Mouse (Mus musculus): Measurements from ENCODE around the gene Moap1. TPM values are rescaled to one million over a fixed set of nuclear protein-coding genes. Genes with fewer than 3 reads are reported as not detected.
A peak's percentile ranks its signal among the peaks of the same experiment; 100 is the strongest.

Gene Moap1
- total RNA-seq, 2 experiments from 2014 or later = 31.0 TPM

DNA sequence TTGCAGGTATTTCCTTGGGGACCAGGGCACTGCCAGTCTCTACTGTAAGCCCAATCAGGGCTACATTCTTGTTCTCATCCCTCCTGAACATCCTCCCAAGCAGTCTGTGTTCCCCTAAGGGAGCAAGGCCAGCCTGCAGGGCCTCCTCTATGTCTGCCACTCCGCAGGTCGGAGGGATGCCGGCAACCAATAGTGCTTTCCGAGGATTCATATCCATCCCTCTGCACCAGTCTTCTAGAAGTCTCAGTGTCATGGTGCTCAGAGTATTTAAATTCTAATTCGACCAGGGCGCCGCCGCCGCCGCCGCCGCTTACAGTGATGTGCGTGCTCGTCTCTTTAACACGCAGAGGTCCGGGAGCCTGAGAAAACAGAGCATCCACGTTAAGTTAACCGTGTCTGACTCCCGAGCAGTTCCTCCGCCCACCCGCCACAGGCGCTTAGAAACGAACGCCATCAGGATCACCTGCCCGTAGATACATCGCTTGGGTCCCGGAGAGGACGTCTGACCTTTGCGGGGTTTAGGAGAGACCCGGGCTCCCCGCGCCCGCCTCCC is 349 bp downstream of the Moap1 start:
- no peak for DNase-seq (ENCODE audit: low spot score in 2 of 2)

DNA sequence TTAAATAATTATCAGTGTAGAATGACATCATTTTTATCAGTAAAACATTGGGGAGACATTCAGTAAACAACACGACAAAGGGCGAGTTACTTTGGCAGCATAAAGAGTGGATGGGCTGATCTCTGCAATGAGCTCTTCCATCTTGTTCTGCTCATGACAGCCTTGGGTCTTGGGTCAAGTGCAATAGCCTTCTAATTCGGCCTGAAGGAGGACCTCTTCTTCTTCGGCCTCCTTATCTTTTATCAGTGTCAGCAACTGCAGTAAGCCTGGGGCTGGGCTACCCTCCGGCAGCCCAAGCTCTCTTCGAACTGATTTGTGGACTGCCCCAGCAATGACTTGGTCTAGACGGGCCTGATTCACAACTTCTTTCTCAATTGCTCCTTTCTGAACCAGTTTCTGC is 1.4 kb downstream of the Moap1 start:
- no peak for DNase-seq (ENCODE audit: low spot score in 2 of 2)

DNA sequence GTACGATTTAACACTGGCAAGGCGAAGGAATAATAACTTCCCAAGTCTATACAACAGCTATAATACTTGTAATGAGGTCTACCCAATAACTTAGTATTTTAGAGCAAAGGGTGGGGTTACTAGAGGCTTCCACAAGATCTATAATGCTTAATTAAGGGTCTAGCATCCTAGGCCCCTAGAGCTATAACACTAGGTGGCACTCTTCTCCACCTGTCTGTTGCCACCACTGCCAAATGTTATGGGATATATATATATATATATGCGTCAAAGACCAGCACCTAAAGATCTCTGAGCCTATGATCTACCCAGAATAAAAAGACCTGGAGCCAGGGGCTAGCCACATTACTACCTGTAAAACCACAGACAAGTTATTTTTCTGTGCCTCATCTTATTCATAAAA is 3.2 kb downstream of the Moap1 start:
- DNase-seq (ENCODE audit: low spot score in 2 of 2) = no peak

DNA sequence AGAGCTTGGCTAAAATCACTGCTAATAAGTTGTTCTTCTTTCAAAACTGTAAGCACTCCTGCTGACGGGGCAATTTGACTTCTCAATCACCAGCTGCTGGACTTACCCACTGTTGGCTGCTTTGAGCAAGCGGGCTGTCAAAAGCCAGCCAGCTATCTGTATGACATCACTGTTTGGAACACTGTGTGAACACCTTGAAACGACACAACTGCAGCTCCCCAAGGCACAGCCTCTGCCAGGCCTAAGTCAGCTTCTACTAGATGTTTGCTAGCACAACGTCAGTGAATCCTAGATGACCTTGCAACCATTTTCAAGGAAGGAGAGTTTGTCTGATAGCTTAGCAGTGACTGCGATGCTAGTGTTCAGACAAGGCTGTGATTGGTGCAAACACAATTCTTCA is 4.4 kb downstream of the Moap1 start:
- DNase-seq (ENCODE audit: low spot score in 2 of 2) = no peak

DNA sequence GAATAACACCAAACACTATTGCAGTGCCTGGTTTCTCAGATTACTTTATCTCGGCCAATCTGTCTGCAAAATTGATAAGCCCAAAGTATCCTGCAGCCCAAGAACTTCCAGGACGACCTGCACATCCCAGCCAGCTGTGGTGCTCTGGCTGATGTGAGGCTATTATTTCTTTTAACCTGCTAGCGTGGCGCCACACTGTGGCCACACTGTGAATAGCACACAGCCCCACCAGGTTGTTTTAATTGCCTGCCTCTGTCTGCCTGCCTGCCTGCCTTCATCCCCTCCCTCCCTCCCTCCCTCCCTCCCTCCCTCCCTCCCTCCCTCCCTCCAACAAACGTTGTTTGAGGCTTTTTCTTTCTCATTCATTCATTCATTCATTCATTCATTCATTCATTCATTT is 10.1 kb downstream of the Moap1 start:
- DNase-seq (ENCODE audit: low spot score in 2 of 2) = no peak

DNA sequence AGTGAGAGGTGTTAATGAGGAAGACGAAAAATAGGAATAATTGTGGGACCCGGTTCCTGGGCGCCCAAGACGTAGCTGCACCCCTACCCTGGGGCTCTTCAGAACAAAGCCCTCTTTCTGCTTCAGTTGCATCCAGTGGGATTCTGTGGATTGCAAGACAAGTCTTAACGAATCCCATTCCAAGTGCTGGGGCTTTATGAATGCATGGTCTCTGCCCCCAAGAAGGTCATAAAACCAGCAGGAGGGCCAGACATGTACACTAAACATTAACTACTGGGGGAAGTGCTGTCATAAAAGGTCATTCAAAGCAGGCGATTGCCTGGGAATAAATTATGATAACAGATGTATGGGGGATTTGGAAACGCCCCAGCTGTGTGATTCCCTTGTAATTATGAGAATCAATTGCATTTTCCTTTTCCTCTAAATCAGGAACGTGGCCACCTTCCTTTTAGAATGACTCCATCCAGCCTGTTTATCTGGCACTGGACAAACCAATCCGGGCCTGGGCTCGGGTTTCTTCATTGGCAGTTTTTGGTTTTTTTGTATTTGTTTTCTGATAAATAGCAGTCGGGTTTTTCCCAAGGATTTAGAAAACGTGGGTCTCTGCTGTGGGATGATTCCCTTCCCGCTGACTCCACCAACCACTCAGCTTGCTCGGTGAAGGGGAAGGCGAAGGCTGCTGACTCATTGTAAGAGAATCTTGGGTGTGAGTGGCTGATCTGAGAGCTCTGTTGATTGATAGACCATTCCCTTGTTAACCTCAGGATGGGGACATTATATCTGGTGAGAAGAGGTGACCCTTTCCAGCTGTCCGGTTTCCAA is 12.5 kb downstream of the Moap1 start:
- DNase-seq (ENCODE audit: low spot score in 2 of 2) = peak in 1 of 2 experiments; percentile 54

DNA sequence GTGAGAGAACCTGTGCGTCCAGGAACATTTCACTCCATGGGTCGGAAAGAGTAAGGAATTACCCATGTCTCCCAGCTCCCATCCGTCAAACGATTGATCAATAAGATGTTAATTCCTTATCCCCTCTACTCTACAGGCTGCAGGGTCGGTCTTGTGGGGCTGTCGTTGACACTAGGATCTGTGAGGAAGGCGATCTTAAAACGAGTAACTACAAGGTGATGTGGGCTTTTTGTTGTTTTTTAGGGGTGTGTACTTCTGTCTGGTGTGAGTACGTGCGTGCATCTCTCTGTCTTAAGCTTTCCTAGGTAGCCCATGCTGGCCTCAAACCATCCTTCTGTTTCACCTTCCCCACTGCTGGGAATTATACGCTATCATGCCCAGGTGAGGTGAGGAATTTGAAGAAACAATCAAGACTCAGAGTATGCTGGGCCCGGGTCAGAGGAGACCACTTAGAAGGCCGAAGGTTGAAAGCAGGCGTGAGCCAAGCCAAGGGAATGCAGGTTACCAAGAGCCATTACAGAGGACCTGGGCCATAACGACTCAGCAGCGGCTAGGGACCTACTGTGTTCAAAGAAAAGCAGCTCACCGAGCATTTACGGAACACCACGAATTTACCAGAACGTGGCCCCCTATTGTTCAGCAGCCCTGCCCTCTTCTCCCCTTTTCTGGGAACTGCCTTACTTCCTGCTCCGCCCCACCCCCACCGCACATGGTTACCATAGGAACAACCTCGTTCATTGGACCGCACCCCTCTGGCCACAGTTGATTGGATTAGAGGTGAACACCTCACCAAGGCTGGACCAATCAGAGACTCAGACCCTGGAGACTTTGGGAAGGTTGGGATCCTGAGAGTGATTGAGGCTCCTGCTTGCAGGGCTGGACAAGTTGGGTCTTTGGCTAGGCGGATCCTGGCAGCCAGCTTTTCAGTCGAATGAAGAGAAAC is 13.3 kb downstream of the Moap1 start:
- DNase-seq (ENCODE audit: low spot score in 2 of 2) = peak; percentile 73 to 88

DNA sequence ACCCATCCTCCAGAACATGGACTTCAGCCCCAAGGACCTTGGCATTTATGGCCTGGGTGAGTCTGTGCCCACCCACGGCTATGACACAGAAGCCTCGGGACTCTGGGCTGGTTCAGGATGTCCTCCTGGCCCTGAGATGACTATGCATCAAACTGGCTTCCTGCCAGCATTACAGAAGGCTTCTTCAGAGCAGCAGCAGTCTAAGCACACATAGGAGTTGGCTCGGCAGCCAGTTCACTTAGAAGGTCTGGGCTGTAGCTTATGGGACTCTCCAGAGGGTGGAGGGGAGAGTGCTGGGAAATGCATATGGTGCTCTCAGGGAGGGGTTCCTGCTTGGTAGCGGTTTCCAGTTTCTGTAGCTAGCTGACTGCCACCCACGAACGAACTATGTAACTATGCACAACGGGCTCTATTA is 17.7 kb downstream of the Moap1 start:
- peak in 1 of 2 experiments; percentile 48 for DNase-seq (ENCODE audit: low spot score in 2 of 2)

- no peak for DNase-seq (ENCODE audit: low spot score in 2 of 2)
Measured at GRCm38 (mm10) chr12:102725146-102725545, 18.3 kb downstream of the Moap1 start.

DNA sequence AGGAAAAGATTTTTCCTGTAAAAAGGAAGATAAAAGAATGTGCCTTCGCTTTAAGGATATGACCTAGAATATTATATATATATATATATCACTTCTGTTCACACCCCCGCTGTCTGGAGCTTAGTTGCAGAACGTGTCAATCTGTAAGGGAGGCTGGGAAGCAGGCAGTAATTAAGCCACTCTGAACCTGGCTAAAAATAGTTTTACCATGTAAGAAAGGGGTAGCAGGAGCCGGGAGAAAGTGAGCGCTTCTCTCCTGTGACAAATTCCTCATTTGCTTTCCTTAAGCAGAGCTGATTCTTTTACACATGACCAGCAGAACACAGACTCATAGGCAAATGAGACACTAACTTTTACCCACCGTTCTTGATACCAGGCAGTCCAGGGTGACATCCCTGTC is 19.6 kb downstream of the Moap1 start:
- DNase-seq (ENCODE audit: low spot score in 2 of 2) = no peak

DNA sequence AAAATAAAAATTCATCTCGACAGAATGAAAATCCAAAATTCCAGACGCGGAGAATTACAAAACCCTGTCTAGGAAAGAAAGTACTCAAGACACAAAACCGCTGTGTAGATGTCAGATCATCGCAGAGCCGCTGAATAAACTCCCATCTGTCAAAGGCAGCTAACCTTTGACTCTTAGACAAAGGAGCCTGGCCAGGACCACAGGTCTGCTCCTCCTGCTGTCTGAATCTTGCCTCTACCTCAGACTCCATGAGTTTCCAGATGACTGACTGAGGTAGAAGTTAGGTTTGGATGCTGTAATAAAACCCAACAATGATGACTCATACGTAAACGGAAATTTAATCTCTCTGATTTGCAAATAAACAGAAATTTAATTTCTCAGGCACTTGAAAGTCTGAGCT is 20.5 kb downstream of the Moap1 start:
- DNase-seq (ENCODE audit: low spot score in 2 of 2) = no peak

- DNase-seq (ENCODE audit: low spot score in 2 of 2) = no peak
Measured at GRCm38 (mm10) chr12:102722451-102722850, 21.0 kb downstream of the Moap1 start.

DNA sequence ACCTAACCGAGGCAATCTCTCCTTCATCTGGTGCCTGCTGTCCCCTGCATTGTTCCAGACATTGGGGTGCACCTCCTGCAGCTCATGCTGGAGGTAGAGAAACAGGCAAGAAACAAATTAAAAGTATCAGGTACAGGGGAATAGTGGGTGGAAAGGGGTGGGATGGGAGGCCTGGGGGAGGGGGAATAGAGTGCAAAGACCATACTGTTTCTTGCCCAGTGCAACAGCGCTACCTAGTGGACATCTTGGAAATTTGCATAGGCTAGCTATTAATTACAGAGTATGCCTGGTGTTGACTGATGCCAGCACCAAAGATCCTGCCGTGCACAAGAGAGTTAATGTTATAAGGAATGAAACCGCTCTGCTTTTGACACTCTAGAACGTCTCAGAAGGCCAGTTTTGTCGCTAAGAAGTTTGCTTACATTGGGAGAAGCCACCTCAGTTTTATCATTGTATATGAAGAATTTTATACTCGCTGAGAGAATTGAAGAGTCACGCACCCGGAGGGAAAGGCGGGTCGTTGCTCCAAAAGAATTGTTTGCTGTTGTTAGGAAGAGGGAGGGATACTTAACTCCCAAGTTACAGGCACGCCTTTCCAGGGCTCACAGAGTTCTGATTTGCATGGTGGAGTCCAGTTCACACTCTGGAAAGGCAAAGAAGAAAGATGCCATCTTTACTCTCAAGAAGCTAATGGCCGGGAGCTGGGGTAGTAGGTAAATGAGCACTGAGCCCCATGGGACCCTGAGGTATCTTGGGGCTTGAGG is 23.7 kb downstream of the Moap1 start:
- DNase-seq (ENCODE audit: low spot score in 2 of 2) = peak in 1 of 2 experiments; percentile 68

DNA sequence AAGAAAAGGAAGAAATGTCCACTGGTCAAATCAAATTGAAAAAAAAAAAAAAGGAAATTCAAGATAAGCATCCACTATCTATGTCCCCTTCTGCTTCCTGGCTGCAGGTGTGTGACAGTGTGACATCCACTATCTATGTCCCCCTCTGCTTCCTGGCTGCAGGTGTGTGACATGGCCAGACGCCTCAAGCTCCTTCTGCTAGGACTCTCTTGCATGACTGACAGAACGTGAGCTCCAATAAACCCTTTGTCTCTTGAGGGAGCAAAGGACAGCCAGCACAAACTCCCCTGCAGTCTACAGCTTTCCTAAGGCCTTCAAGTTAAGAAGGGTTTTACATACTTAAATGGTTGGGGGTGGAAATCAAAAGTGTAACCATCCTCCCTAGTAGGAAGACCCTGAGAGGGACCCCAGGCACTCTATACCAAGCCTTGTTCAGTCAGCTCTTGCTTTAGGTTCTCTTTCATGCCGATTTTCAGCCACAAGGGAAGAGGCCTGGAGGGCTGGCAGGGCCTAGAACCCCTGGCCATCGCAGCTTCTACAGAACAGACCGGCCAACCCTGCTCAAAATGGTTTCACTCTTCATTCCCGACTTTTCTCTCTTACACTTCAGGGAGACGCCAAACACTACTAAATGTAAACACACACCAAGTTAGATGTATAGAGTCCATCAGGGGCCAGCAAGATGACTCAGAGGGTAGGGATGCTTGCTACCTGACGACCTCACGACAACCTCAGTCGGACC is 28.6 kb downstream of the Moap1 start:
- DNase-seq (ENCODE audit: low spot score in 2 of 2) = no peak

GRCm38 (mm10) chr12:102714116-102714515 is 29.3 kb downstream of the Moap1 start:
- no peak for DNase-seq (ENCODE audit: low spot score in 2 of 2)

- no peak for DNase-seq (ENCODE audit: low spot score in 2 of 2)
Measured at GRCm38 (mm10) chr12:102713153-102713865, 30.2 kb downstream of the Moap1 start.

DNA sequence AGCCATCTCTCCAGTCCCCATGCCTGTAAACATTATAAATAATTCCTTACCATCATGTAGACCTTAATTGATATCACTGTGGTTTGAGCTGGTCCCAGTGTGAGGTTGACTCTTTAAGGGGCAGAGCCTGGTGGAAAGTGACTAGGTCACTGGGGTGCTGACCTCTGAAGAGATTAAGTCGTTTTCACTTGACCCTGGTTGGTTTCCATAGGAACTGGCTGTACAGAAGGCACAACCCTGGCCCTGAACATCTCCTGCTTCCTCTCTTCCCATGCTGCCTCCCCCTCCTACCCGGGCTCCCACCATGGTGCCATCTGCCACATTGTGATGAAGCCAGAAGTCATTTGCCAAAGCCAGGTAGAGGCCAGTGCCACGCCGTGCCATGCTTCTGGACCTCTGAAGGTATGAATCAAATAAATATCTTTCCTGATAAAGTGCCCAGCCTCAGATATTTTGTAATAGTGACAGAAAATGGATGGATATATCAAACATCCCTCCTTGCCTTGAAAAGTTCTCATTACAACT is 32.5 kb downstream of the Moap1 start:
- no peak for DNase-seq (ENCODE audit: low spot score in 2 of 2)

GRCm38 (mm10) chr12:102709896-102710295 is 33.6 kb downstream of the Moap1 start:
- no peak for DNase-seq (ENCODE audit: low spot score in 2 of 2)

DNA sequence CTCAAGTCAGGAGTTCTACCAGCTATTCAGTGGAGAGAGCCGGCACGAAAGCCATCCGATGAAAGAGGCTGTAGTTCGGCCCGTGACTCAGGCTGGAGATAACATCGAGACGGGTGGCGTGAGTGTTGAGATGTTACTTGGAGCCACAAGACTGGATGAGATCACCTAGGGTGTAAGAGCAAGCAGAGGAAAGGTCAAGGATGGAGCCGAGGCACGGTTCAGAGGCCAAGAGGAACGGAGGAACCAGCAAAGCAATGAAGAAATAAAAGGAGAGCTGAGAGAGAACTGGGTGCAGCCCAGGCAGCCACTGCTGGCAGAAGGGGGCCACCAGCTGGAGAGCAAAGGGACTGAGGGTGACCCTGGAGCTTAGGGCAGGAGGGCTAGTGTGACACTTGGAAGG is 35.2 kb downstream of the Moap1 start:
- no peak for DNase-seq (ENCODE audit: low spot score in 2 of 2)
